Mouse (Mus musculus): Measurements from ENCODE around the gene Ppil3. TPM values are rescaled to one million over a fixed set of nuclear protein-coding genes. Genes with fewer than 3 reads are reported as not detected.

The Ppil3 gene
- polyA plus RNA-seq, 1 experiment from 2014 or later, result 50.9 TPM

DNA sequence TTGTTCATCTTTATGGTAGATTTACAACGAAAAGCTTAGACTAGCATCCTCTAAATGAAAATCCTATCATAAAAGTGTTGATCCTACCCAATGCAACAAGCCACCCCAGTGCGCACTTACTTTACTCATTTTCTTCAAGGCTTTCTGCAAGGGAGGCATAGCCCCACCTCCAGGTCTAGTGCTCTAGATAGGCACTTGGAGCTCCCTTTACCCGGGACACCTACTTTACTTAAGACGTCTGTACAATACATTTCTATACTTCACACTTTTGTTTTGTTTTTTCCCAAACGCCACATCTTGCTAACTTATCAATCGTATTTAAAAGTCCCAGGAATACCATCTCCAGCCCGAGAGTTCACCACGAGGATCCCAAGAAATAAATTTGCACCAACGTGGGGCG lies 595 bp downstream of the Ppil3 start:
- Histone ChIP-seq H3K36me3 (peaks cover 34% of the 10 kb centered on the region), H3K4me2 (replicated peaks) (peak overlapping the region; percentile 76), H3K9me3 (no peaks in the 10 kb centered on the region), H3K27ac (peak overlapping the region; percentile 65; the same call in 1 of the 2 replicates), H3K4me1 (peaks cover 23% of the 10 kb centered on the region), H3K4me3 (peak overlapping the region; percentile 60), H3K27me3 (replicated peaks) (no peaks in the 10 kb centered on the region), H3K9ac (peak overlapping the region; percentile 76)
- ATAC-seq (ENCODE audit: low FRiP score, low read depth), result 0 out of 2 replicates have a peak, but pooled peaks have one; percentile 33
- 11% methylated on average over 10 of the region's 10 CpGs for WGBS

GRCm38 (mm10) chr1:58424551-58424950 lies 20.7 kb downstream of the Ppil3 start:
- Histone ChIP-seq H3K4me2 (replicated peaks) (no peak overlapping the region), H3K4me3 (no peak overlapping the region), H3K27ac (no peak overlapping the region), H3K36me3 (peaks cover 13% of the 10 kb centered on the region), H3K27me3 (replicated peaks) (no peaks in the 10 kb centered on the region), H3K4me1 (peaks cover 16% of the 10 kb centered on the region), H3K9me3 (no peaks in the 10 kb centered on the region), H3K9ac (no peak overlapping the region)
- WGBS, result 94% methylated on average over 3 of the region's 3 CpGs
- no peak for ATAC-seq (ENCODE audit: low FRiP score, low read depth)

GRCm38 (mm10) chr1:58423371-58424248 lies 21.7 kb downstream of the Ppil3 start, which contains the start of gene Clk1:
Clk1 (minus strand) TSS chr1:58424066.
- ATAC-seq (ENCODE audit: low FRiP score, low read depth), result peak; percentile 93
- WGBS, result under 1% methylated on average over 79 of the region's 79 CpGs
- Histone ChIP-seq H3K9me3 (no peaks in the 10 kb centered on the region), H3K4me3 (peak within 1 kb of the TSS; percentile 99), H3K27ac (peak within 1 kb of the TSS; percentile 95), H3K4me1 (peaks cover 16% of the 10 kb centered on the region), H3K36me3 (peaks cover 21% of the 10 kb centered on the region), H3K27me3 (replicated peaks) (no peaks in the 10 kb centered on the region), H3K9ac (peak within 1 kb of the TSS; percentile 99), H3K4me2 (replicated peaks) (peak within 1 kb of the TSS; percentile 72)

GRCm38 (mm10) chr1:58422879-58423278 lies 22.4 kb downstream of the Ppil3 start:
- Histone ChIP-seq H3K4me3 (peak overlapping the region; percentile 99), H3K36me3 (peaks cover 29% of the 10 kb centered on the region), H3K4me1 (peaks cover 16% of the 10 kb centered on the region), H3K9me3 (no peaks in the 10 kb centered on the region), H3K4me2 (replicated peaks) (peak overlapping the region; percentile 72), H3K9ac (peak overlapping the region; percentile 99), H3K27ac (0 out of 2 replicates have a peak overlapping the region, but pooled peaks have one; percentile 95), H3K27me3 (replicated peaks) (no peaks in the 10 kb centered on the region)
- 0 out of 2 replicates have a peak, but pooled peaks have one; percentile 45 for ATAC-seq (ENCODE audit: low FRiP score, low read depth)
- WGBS, result 15% methylated on average over 13 of the region's 13 CpGs

DNA sequence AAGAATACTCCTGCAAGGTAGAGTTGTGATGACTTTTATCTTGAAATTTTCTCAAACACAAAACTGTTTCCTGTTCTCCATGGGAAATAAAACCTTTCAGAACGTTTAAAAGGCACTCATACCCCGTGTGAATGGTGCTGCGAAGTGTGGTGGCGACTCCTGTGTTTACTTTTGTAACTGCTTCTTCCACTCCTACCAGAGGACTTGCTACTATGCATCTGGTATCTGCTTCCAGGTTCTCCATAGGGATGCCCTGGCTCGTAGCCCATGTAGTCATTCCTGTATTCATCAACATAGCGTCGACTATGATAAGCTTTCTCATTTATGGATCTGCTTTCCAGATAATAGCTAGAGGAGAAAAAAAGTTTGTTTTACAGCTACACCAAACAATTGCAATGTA lies 24.3 kb downstream of the Ppil3 start:
- no peak overlapping the region for H3K4me3 ChIP-seq
- no peak overlapping the region for H3K27ac ChIP-seq
- 78% methylated on average over 7 of the region's 7 CpGs for WGBS
- peaks cover 45% of the 10 kb centered on the region for H3K36me3 ChIP-seq
- 0 out of 2 replicates have a peak overlapping the region, but pooled peaks have one; percentile 12 for H3K4me2 ChIP-seq (replicated peaks)
- no peak overlapping the region for H3K9ac ChIP-seq
- H3K9me3 ChIP-seq, result no peaks in the 10 kb centered on the region
- H3K4me1 ChIP-seq, result peaks cover 16% of the 10 kb centered on the region
- H3K27me3 ChIP-seq (replicated peaks), result no peaks in the 10 kb centered on the region
- no peak for ATAC-seq (ENCODE audit: low FRiP score, low read depth)

DNA sequence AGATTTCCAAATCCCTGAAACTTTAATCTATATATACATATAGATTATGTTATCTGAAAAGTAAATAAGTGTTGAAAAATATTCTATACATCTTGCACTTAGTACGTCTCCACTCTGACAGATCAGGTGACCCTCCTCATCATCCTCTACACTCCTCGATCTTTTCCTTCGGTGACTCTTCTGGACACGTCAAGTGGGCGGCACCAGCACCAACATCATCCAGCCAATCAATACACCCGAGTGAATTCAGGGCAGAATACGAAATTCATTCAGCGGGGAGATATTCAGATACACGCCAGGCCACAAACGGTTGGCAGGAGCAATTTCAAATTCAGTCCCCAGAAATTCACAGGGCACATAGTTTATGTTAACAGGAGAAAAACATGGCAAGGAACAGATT lies 25.3 kb downstream of the Ppil3 start:
- no peak overlapping the region for H3K4me2 ChIP-seq (replicated peaks)
- 86% methylated on average over 10 of the region's 10 CpGs for WGBS
- no peak overlapping the region for H3K4me3 ChIP-seq
- H3K9ac ChIP-seq, result no peak overlapping the region
- no peaks in the 10 kb centered on the region for H3K27me3 ChIP-seq (replicated peaks)
- no peak overlapping the region for H3K27ac ChIP-seq
- peaks cover 52% of the 10 kb centered on the region for H3K36me3 ChIP-seq
- H3K9me3 ChIP-seq, result no peaks in the 10 kb centered on the region
- no peak for ATAC-seq (ENCODE audit: low FRiP score, low read depth)
- H3K4me1 ChIP-seq, result peaks cover 16% of the 10 kb centered on the region

DNA sequence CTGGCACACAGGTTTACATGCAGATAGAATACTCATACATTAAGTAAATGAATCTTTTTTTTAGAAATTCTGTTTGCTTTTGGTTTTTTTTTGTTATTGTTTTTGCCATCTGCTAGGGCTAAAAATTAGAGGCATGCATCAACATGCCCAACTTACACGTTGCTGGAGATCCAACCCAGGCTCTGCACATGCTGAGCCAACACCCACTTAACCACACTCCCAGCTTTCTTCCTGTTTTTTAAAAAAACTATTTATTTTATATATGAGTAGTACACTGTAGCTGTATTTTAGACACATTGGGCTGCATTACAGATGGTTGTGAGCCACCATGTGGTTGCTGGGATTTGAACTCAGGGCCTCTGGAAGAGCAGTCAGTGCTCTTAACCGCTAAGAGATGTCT lies 29.2 kb downstream of the Ppil3 start:
- Histone ChIP-seq H3K27me3 (replicated peaks) (no peaks in the 10 kb centered on the region), H3K4me3 (no peak overlapping the region), H3K36me3 (peaks cover 83% of the 10 kb centered on the region), H3K9me3 (no peaks in the 10 kb centered on the region), H3K4me1 (peaks cover 2% of the 10 kb centered on the region), H3K4me2 (replicated peaks) (no peak overlapping the region), H3K27ac (no peak overlapping the region), H3K9ac (no peak overlapping the region)
- 98% methylated on average over 2 of the region's 2 CpGs for WGBS
- ATAC-seq (ENCODE audit: low FRiP score, low read depth), result no peak

DNA sequence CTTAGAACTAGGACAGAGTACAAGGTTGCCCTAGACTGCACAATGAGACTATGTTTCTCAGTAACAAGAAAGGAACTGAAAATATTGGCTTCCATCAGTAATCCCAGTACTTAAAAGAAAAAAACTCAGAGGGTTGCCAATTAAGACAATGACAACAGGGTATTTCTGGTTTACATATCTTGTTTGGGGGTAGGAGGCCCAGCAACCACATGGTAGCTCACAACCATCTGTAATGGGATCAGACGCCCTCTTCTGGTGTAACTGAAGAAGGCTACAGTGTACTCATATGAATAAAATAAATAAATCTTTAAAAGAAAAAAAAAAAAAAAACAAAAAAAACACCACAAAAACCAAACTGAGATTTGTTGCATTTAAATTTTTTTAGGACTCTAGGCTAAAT lies 29.8 kb downstream of the Ppil3 start:
- Histone ChIP-seq H3K4me3 (no peak overlapping the region), H3K4me1 (no peaks in the 10 kb centered on the region), H3K4me2 (replicated peaks) (no peak overlapping the region), H3K9ac (no peak overlapping the region), H3K9me3 (no peaks in the 10 kb centered on the region), H3K27me3 (replicated peaks) (no peaks in the 10 kb centered on the region), H3K27ac (no peak overlapping the region), H3K36me3 (peaks cover 86% of the 10 kb centered on the region)
- WGBS, result 27% methylated on average over 1 of the region's 1 CpGs
- no peak for ATAC-seq (ENCODE audit: low FRiP score, low read depth)

- Histone ChIP-seq H3K4me1 (no peaks in the 10 kb centered on the region), H3K4me2 (replicated peaks) (no peak overlapping the region), H3K27me3 (replicated peaks) (no peaks in the 10 kb centered on the region), H3K9me3 (no peaks in the 10 kb centered on the region), H3K27ac (no peak overlapping the region), H3K36me3 (peaks cover 70% of the 10 kb centered on the region), H3K9ac (no peak overlapping the region), H3K4me3 (no peak overlapping the region)
- 88% methylated on average over 7 of the region's 7 CpGs for WGBS
- ATAC-seq (ENCODE audit: low FRiP score, low read depth), result no peak
These were observed 34.5 kb downstream of the Ppil3 start for GRCm38 (mm10) chr1:58410776-58411175.

- no peak overlapping the region for H3K4me3 ChIP-seq
- no peak overlapping the region for H3K4me2 ChIP-seq (replicated peaks)
- H3K27me3 ChIP-seq (replicated peaks), result no peaks in the 10 kb centered on the region
- no peaks in the 10 kb centered on the region for H3K9me3 ChIP-seq
- no peaks in the 10 kb centered on the region for H3K4me1 ChIP-seq
- WGBS, result 89% methylated on average over 3 of the region's 3 CpGs
- peaks cover 71% of the 10 kb centered on the region for H3K36me3 ChIP-seq
- no peak overlapping the region for H3K27ac ChIP-seq
- no peak overlapping the region for H3K9ac ChIP-seq
- ATAC-seq (ENCODE audit: low FRiP score, low read depth), result no peak
These were observed 35.1 kb downstream of the Ppil3 start for GRCm38 (mm10) chr1:58410198-58410588.

DNA sequence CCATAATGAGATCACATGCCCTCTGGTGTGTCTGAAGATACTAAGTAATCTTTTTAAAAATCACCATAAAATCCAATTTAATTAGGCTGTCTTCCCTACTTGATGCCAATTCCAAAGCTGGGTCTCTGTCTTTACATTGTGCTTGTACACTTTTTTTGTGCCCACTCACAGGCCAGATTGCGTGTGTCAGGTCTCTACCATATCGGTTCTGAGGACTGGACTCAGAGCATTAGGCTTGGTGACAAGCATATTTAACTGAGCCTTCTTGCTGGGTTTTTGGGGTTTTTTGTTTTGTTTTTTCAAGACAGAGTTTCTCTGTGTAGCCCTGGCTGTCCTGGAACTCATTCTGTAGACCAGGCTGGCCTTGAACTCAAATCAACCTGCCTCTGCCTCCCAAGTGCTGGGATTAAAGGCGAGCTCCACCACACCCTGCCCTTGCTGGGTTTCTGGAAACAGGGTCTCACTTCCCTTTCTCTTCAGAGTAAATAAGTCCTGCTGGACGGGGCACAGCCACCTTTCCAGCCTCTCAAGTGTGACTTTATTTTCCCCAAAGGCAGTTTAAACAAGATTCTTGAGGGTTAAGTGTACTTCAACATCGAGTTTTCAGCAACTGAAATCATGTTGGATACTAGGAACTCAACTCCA lies 35.6 kb downstream of the Ppil3 start:
- Histone ChIP-seq H3K4me2 (replicated peaks) (no peak overlapping the region), H3K36me3 (peaks cover 66% of the 10 kb centered on the region), H3K9me3 (no peaks in the 10 kb centered on the region), H3K9ac (no peak overlapping the region), H3K4me1 (no peaks in the 10 kb centered on the region), H3K4me3 (no peak overlapping the region), H3K27ac (no peak overlapping the region), H3K27me3 (replicated peaks) (no peaks in the 10 kb centered on the region)
- 88% methylated on average over 5 of the region's 5 CpGs for WGBS
- no peak for ATAC-seq (ENCODE audit: low FRiP score, low read depth)

GRCm38 (mm10) chr1:58408141-58408540 lies 37.1 kb downstream of the Ppil3 start:
- Histone ChIP-seq H3K9me3 (no peaks in the 10 kb centered on the region), H3K4me1 (no peaks in the 10 kb centered on the region), H3K36me3 (peaks cover 65% of the 10 kb centered on the region), H3K4me2 (replicated peaks) (no peak overlapping the region), H3K4me3 (no peak overlapping the region), H3K9ac (no peak overlapping the region), H3K27me3 (replicated peaks) (no peaks in the 10 kb centered on the region), H3K27ac (no peak overlapping the region)
- WGBS, result 88% methylated on average over 6 of the region's 6 CpGs
- no peak for ATAC-seq (ENCODE audit: low FRiP score, low read depth)

All from neural tube, embryonic 12.5 days (tissue).